Comparison of ENCODE assay signal across 8 mouse cellular contexts in the genomic region with DNA sequence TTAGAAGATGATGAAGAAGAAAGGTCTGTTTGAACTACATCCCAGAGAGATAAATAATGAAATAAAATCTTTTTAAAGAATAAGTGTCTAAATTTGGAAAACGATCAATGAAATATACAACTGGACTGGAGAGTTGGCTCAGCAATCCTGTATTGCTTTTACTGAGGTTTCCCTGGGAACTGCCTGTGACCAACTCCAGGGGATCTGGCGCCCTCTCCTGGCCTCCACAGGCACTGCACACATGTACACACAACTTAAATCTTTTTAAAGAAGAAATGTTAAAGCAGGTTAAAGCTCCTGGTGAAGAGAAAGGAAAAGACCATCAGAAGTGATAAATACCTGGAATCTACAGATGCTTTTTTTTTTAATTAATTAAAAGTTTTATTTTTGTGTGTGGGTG. TPM values are rescaled to one million over a fixed set of nuclear protein-coding genes. Genes with fewer than 3 reads are reported as not detected.
DNase-seq lines count a peak whose midpoint lies in the region; ATAC-seq lines count a peak whose summit lies in the region.

No protein-coding gene starts in this region.

- no peaks in the 10 kb centered on the region for H3K9me3 ChIP-seq in forebrain, embryonic 16.5 days (ENCODE audit: control insufficient read depth, low read length)
- no peaks in the 10 kb centered on the region for H3K9me3 ChIP-seq in lung, embryonic 16.5 days (ENCODE audit: control insufficient read depth, low read length)

- H3K4me3 ChIP-seq in forebrain, embryonic 16.5 days (replicated peaks; ENCODE audit: low read length), result no peak overlapping the region
- no peak overlapping the region for H3K4me3 ChIP-seq in lung, embryonic 16.5 days (ENCODE audit: low read length)

- H3K4me2 ChIP-seq in forebrain, embryonic 16.5 days (ENCODE audit: low read length), result no peak overlapping the region
- H3K4me2 ChIP-seq in lung, embryonic 16.5 days (ENCODE audit: low read depth, low read length), result no peak overlapping the region

- DNase-seq in 3134 (ENCODE audit: extremely low read depth, insufficient read length, low spot score), result peak; percentile 60
- peak; percentile 72 to 83 for DNase-seq in CD8-positive naive resting alpha-beta T cell, adult 2 months (ENCODE audit: low read depth in 2 of 2, low spot score in 2 of 2)
- peak; percentile 56 for DNase-seq in c-Kit-negative CD71-positive TER-119-positive erythroid progenitor cells, embryonic 14.5 days (ENCODE audit: low read depth, low spot score)
- DNase-seq in kidney, postnatal 25 days, result peak; percentile 80 to 92
- DNase-seq in right cerebral cortex, postnatal 14 days, result peak; percentile 86
- peak; percentile 85 for DNase-seq in urinary bladder, postnatal 14 days (ENCODE audit: low spot score)

- peaks cover 12% of the 10 kb centered on the region for H3K4me1 ChIP-seq in forebrain, embryonic 16.5 days (replicated peaks; ENCODE audit: control insufficient read depth, insufficient read depth, low read length)
- peaks cover 17% of the 10 kb centered on the region for H3K4me1 ChIP-seq in lung, embryonic 16.5 days (replicated peaks; ENCODE audit: control insufficient read depth, insufficient read depth, low read length)

- ATAC-seq in forebrain, embryonic 16.5 days, result 0 out of 2 replicates have a peak, but pooled peaks have one; percentile 56
- peak; percentile 45 for ATAC-seq in lung, embryonic 16.5 days (ENCODE audit: low read depth)

- 24% methylated on average over 2 of the region's 2 CpGs for WGBS in forebrain, embryonic 16.5 days
- 13% methylated on average over 2 of the region's 2 CpGs for WGBS in lung, embryonic 16.5 days

- H3K27me3 ChIP-seq in forebrain, embryonic 16.5 days (replicated peaks; ENCODE audit: control insufficient read depth, insufficient read depth, low read length), result no peaks in the 10 kb centered on the region
- no peaks in the 10 kb centered on the region for H3K27me3 ChIP-seq in lung, embryonic 16.5 days (ENCODE audit: control insufficient read depth, insufficient read depth, low read depth, low read length)

- no peak overlapping the region for H3K27ac ChIP-seq in forebrain, embryonic 16.5 days (ENCODE audit: low read length)
- no peak overlapping the region for H3K27ac ChIP-seq in lung, embryonic 16.5 days (ENCODE audit: low read length)

- H3K9ac ChIP-seq in forebrain, embryonic 16.5 days (replicated peaks; ENCODE audit: low read depth, low read length), result no peak overlapping the region
- H3K9ac ChIP-seq in lung, embryonic 16.5 days (ENCODE audit: low read length), result no peak overlapping the region

- H3K36me3 ChIP-seq in forebrain, embryonic 16.5 days (ENCODE audit: control insufficient read depth, insufficient read depth), result peaks cover 43% of the 10 kb centered on the region
- H3K36me3 ChIP-seq in lung, embryonic 16.5 days (ENCODE audit: control insufficient read depth, insufficient read depth, low read length), result peaks cover 61% of the 10 kb centered on the region

RNA-seq across cellular contexts. Expression of a gene that starts 10.2 kb away (rescaled TPM):
- 415 and 474 TPM in 2 replicates for polyA plus RNA-seq in forebrain, embryonic 16.5 days (2015; fragmentation: Nextera tagmentation; extraction: Ambion mirVana)
- polyA plus RNA-seq in lung, embryonic 16.5 days (2015; fragmentation: Nextera tagmentation; extraction: Ambion mirVana), result 644 and 678 TPM in 2 replicates
